ENCODE assay signal across 8 mouse cellular contexts in the genomic region with DNA sequence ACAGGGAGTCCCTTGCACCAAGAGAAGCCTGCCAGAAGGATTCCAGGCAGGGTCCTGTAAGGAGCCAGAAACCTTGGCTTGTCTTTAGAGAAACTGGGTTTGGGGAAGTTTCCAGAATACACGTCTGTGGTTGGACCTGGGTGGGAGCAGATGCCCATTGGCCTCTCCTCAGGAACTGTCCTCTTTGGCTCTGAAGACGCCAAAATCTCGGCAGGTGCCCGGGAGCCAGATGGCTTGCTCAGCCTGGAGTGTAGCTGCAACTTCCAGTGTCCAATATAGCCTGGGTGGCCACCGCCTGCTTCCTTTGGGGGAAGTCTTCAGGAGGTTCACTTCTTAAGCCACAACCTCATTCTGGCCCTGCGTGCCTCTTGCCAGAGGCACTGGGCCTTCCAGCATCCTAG. TPM values are rescaled to one million over a fixed set of nuclear protein-coding genes. Genes with fewer than 3 reads are reported as not detected.
DNase-seq lines count a peak whose midpoint lies in the region; ATAC-seq and TF ChIP-seq lines count a peak whose summit lies in the region.

No protein-coding gene starts in this region.

- H3K9me3 ChIP-seq in forebrain, embryonic 16.5 days (ENCODE audit: control insufficient read depth, low read length) = no peaks in the 10 kb centered on the region
- no peaks in the 10 kb centered on the region for H3K9me3 ChIP-seq in limb, embryonic 15.5 days
- no peaks in the 10 kb centered on the region for H3K9me3 ChIP-seq in stomach, embryonic 15.5 days

- TF ChIP-seq POLR2A in cerebellum, adult 2 months (IDR thresholded peaks at IDR 0.05; ENCODE audit: borderline replicate concordance, insufficient read depth, low read length) = no peak

- no peak overlapping the region; the same call in 1 of the 2 replicates for H3K9ac ChIP-seq in forebrain, embryonic 16.5 days (replicated peaks; ENCODE audit: low read depth, low read length)
- no peak overlapping the region for H3K9ac ChIP-seq in limb, embryonic 15.5 days
- H3K9ac ChIP-seq in stomach, embryonic 15.5 days = no peak overlapping the region

- H3K4me2 ChIP-seq in forebrain, embryonic 16.5 days (ENCODE audit: low read length) = peak overlapping the region; percentile 76; the same call in 1 of the 2 replicates
- H3K4me2 ChIP-seq in limb, embryonic 15.5 days = peak overlapping the region; percentile 56; the same call in 1 of the 2 replicates
- peak overlapping the region; percentile 77; the same call in 1 of the 2 replicates for H3K4me2 ChIP-seq in stomach, embryonic 15.5 days

- DNase-seq in layer of hippocampus, adult 8-10 months (ENCODE audit: low spot score in 2 of 2) = peak; percentile 38 to 45
- no peak for DNase-seq in layer of hippocampus, postnatal 14 days (ENCODE audit: low spot score in 2 of 2)
- DNase-seq in cerebellum, adult 2 months = peak; percentile 92 to 96
- DNase-seq in thymus, postnatal 25 days = no peak
- DNase-seq in urinary bladder, postnatal 25 days (ENCODE audit: low spot score) = no peak

- 2% methylated on average over 6 of the region's 6 CpGs for WGBS in cerebellum, adult 2 months
- WGBS in forebrain, embryonic 16.5 days = 38% methylated on average over 6 of the region's 6 CpGs
- 30% methylated on average over 6 of the region's 6 CpGs for WGBS in limb, embryonic 15.5 days
- 24% methylated on average over 6 of the region's 6 CpGs for WGBS in stomach, embryonic 15.5 days

- H3K4me1 ChIP-seq in cerebellum, adult 2 months (ENCODE audit: control insufficient read depth, insufficient read depth, low read length) = peaks cover 63% of the 10 kb centered on the region
- H3K4me1 ChIP-seq in forebrain, embryonic 16.5 days (replicated peaks; ENCODE audit: control insufficient read depth, insufficient read depth, low read length) = peaks cover 46% of the 10 kb centered on the region
- H3K4me1 ChIP-seq in limb, embryonic 15.5 days = peaks cover 66% of the 10 kb centered on the region
- peaks cover 54% of the 10 kb centered on the region for H3K4me1 ChIP-seq in stomach, embryonic 15.5 days

- ATAC-seq in forebrain, embryonic 16.5 days = peak; percentile 8; the same call in 1 of the 2 replicates
- no peak for ATAC-seq in limb, embryonic 15.5 days (ENCODE audit: insufficient number of reproducible peaks, low FRiP score, low TSS enrichment, low read depth)
- no peak for ATAC-seq in stomach, embryonic 15.5 days (ENCODE audit: insufficient read depth, low FRiP score, low read depth)

- peaks cover 7% of the 10 kb centered on the region; the same call in 1 of the 2 replicates for H3K36me3 ChIP-seq in forebrain, embryonic 16.5 days (ENCODE audit: control insufficient read depth, insufficient read depth)
- peaks cover 40% of the 10 kb centered on the region for H3K36me3 ChIP-seq in limb, embryonic 15.5 days
- peaks cover 21% of the 10 kb centered on the region for H3K36me3 ChIP-seq in stomach, embryonic 15.5 days

- peak overlapping the region; percentile 70 for H3K4me3 ChIP-seq in cerebellum, adult 2 months (replicated peaks; ENCODE audit: insufficient read depth, low read depth, low read length)
- no peak overlapping the region for H3K4me3 ChIP-seq in forebrain, embryonic 16.5 days (replicated peaks; ENCODE audit: low read length)
- H3K4me3 ChIP-seq in limb, embryonic 15.5 days = no peak overlapping the region
- H3K4me3 ChIP-seq in stomach, embryonic 15.5 days (replicated peaks) = no peak overlapping the region

- H3K27me3 ChIP-seq in cerebellum, adult 2 months (ENCODE audit: control insufficient read depth, insufficient read depth, low read length) = no peaks in the 10 kb centered on the region
- H3K27me3 ChIP-seq in forebrain, embryonic 16.5 days (replicated peaks; ENCODE audit: control insufficient read depth, insufficient read depth, low read length) = peaks cover 43% of the 10 kb centered on the region
- peaks cover 44% of the 10 kb centered on the region for H3K27me3 ChIP-seq in limb, embryonic 15.5 days
- H3K27me3 ChIP-seq in stomach, embryonic 15.5 days (replicated peaks) = peaks cover 45% of the 10 kb centered on the region

- peak overlapping the region; percentile 96 for H3K27ac ChIP-seq in cerebellum, adult 2 months (ENCODE audit: insufficient read depth, low read length)
- no peak overlapping the region for H3K27ac ChIP-seq in forebrain, embryonic 16.5 days (ENCODE audit: low read length)
- 0 out of 2 replicates have a peak overlapping the region, but pooled peaks have one; percentile 11 for H3K27ac ChIP-seq in limb, embryonic 15.5 days
- peak overlapping the region; percentile 18; the same call in 1 of the 2 replicates for H3K27ac ChIP-seq in stomach, embryonic 15.5 days

- TF ChIP-seq CTCF in cerebellum, adult 2 months (IDR thresholded peaks at IDR 0.05; ENCODE audit: borderline replicate concordance, insufficient read depth, low read depth, low read length) = no peak

RNA-seq across cellular contexts. Expression of a gene that starts 0.3 kb away (rescaled TPM):
- 100 to 1,000 TPM in 1 of 4 experiments, 10 to 100 TPM in 3; 82.9 to 103 (median 92.4) TPM for total RNA-seq in layer of hippocampus, adult 8-10 months (2022)
- total RNA-seq in layer of hippocampus, postnatal 14 days (2021) = 100 to 1,000 TPM in 1 of 2 experiments, 10 to 100 TPM in 1; 99.8 to 103 TPM
- 257 and 312 TPM in 2 replicates for polyA plus RNA-seq in cerebellum, adult 2 months (2012; rRNA removed)
- 5.8 and 7.7 TPM in 2 replicates for polyA plus RNA-seq in forebrain, embryonic 16.5 days (2015; fragmentation: Nextera tagmentation; extraction: Ambion mirVana)
- 0.29 and 0.44 TPM in 2 replicates for polyA plus RNA-seq in limb, embryonic 15.5 days (2015; fragmentation: Nextera tagmentation; extraction: Ambion mirVana)
- 1.0 and 1.1 TPM in 2 replicates for polyA plus RNA-seq in stomach, embryonic 15.5 days (2015; fragmentation: Nextera tagmentation; extraction: Ambion mirVana)

RNA-seq across cellular contexts. Expression of a gene that starts 6.9 kb away (rescaled TPM):
- total RNA-seq in layer of hippocampus, adult 8-10 months (2022) = 10 to 100 TPM; 64.6 to 76.6 (median 69.6) TPM
- total RNA-seq in layer of hippocampus, postnatal 14 days (2021) = 10 to 100 TPM; 81.2 to 83.8 TPM
- polyA plus RNA-seq in cerebellum, adult 2 months (2012; rRNA removed) = 176 and 186 TPM in 2 replicates
- 141 and 145 TPM in 2 replicates for polyA plus RNA-seq in forebrain, embryonic 16.5 days (2015; fragmentation: Nextera tagmentation; extraction: Ambion mirVana)
- polyA plus RNA-seq in limb, embryonic 15.5 days (2015; fragmentation: Nextera tagmentation; extraction: Ambion mirVana) = 129 and 139 TPM in 2 replicates
- 144 and 151 TPM in 2 replicates for polyA plus RNA-seq in stomach, embryonic 15.5 days (2015; fragmentation: Nextera tagmentation; extraction: Ambion mirVana)

RNA-seq across cellular contexts. Expression of a gene that starts 7.3 kb away (rescaled TPM):
- total RNA-seq in layer of hippocampus, adult 8-10 months (2022) = 1 to 10 TPM in 3 of 4 experiments, under 1 TPM in 1; 0.96 to 3.8 (median 2.0) TPM
- 1 to 10 TPM; 1.7 to 2.6 TPM for total RNA-seq in layer of hippocampus, postnatal 14 days (2021)
- 3.0 and 4.4 TPM in 2 replicates for polyA plus RNA-seq in cerebellum, adult 2 months (2012; rRNA removed)
- 1.0 and 2.8 TPM in 2 replicates for polyA plus RNA-seq in forebrain, embryonic 16.5 days (2015; fragmentation: Nextera tagmentation; extraction: Ambion mirVana)
- 0.81 and 6.0 TPM in 2 replicates for polyA plus RNA-seq in limb, embryonic 15.5 days (2015; fragmentation: Nextera tagmentation; extraction: Ambion mirVana)
- 74.5 and 104 TPM in 2 replicates for polyA plus RNA-seq in stomach, embryonic 15.5 days (2015; fragmentation: Nextera tagmentation; extraction: Ambion mirVana)

RNA-seq across cellular contexts. Expression of a gene that starts 24.3 kb away (rescaled TPM):
- 100 to 1,000 TPM; 124 to 203 (median 161) TPM for total RNA-seq in layer of hippocampus, adult 8-10 months (2022)
- 100 to 1,000 TPM; 214 to 226 TPM for total RNA-seq in layer of hippocampus, postnatal 14 days (2021)
- polyA plus RNA-seq in cerebellum, adult 2 months (2012; rRNA removed) = 345 and 350 TPM in 2 replicates
- polyA plus RNA-seq in forebrain, embryonic 16.5 days (2015; fragmentation: Nextera tagmentation; extraction: Ambion mirVana) = 327 and 359 TPM in 2 replicates
- 388 and 396 TPM in 2 replicates for polyA plus RNA-seq in limb, embryonic 15.5 days (2015; fragmentation: Nextera tagmentation; extraction: Ambion mirVana)
- polyA plus RNA-seq in stomach, embryonic 15.5 days (2015; fragmentation: Nextera tagmentation; extraction: Ambion mirVana) = 371 and 375 TPM in 2 replicates

RNA-seq across cellular contexts. Expression of a gene that starts 26.4 kb away (rescaled TPM):
- 100 to 1,000 TPM; 127 to 168 (median 150) TPM for total RNA-seq in layer of hippocampus, adult 8-10 months (2022)
- total RNA-seq in layer of hippocampus, postnatal 14 days (2021) = 100 to 1,000 TPM; 105 to 107 TPM
- 161 and 172 TPM in 2 replicates for polyA plus RNA-seq in cerebellum, adult 2 months (2012; rRNA removed)
- 67.5 and 73.6 TPM in 2 replicates for polyA plus RNA-seq in forebrain, embryonic 16.5 days (2015; fragmentation: Nextera tagmentation; extraction: Ambion mirVana)
- 73.6 and 74.9 TPM in 2 replicates for polyA plus RNA-seq in limb, embryonic 15.5 days (2015; fragmentation: Nextera tagmentation; extraction: Ambion mirVana)
- polyA plus RNA-seq in stomach, embryonic 15.5 days (2015; fragmentation: Nextera tagmentation; extraction: Ambion mirVana) = 64.2 and 65.6 TPM in 2 replicates

Comparison
In these comparisons a context has a peak if more than half of its experiments do, and no peak if none do; other contexts are left out.
1. DNase-seq: peak in layer of hippocampus, adult 8-10 months (2 of 2) and cerebellum, adult 2 months (2 of 2); none in layer of hippocampus, postnatal 14 days (0 of 2), thymus, postnatal 25 days (single experiment) and urinary bladder, postnatal 25 days (single experiment).
2. RNA of a gene that starts 0.3 kb away (polyA plus RNA-seq): 257 to 312 TPM in cerebellum, adult 2 months; 5.8 to 7.7 TPM in forebrain, embryonic 16.5 days, 1.0 to 1.1 TPM in stomach, embryonic 15.5 days and 0.29 to 0.44 TPM in limb, embryonic 15.5 days; every median in the first group is over 10 times any median in the second.
3. RNA of a gene that starts 7.3 kb away (polyA plus RNA-seq): 74.5 to 104 TPM in stomach, embryonic 15.5 days; 3.0 to 4.4 TPM in cerebellum, adult 2 months, 1.0 to 2.8 TPM in forebrain, embryonic 16.5 days and 0.81 to 6.0 TPM in limb, embryonic 15.5 days; every median in the first group is over 10 times any median in the second.
4. Peak in every context shown above with its lines, with median percentiles within 50 percentile points of each other: H3K4me2 ChIP-seq.